16 mouse cellular contexts compared by ENCODE assay signal in the genomic region with DNA sequence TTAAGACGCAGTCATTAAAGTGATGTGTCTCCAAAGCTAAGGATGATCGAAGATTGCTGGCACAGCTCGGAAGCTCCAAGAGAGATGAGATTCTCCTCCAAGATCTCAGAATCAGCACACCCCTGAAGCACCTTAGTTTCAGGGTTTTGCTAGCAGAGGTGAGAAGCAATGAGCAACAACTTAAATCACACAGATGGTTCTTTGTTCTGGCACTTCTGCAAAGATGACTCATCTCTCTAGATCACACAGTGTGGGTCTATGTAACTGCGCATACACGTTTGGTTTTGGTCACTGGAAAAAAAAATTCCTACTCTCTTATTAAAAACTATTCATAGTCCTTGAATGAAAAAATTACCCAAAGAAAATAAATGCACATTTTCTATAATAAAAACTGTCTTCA.
DNase-seq lines count a peak whose midpoint lies in the region.
"Had no signal": no experiment of that assay in that cellular context is flagged by ENCODE, and none has a peak within 500 bp of the region (broad histone marks: within the 10 kb centered on the region; RNA-seq: fewer than 3 reads in every experiment).

No protein-coding gene starts in this region.

- DNase-seq in layer of hippocampus, adult 9-11 months: peak; percentile 4
- DNase-seq in layer of hippocampus, postnatal 36 days: no peak
- DNase-seq in left cerebral cortex, adult 18-20 months (ENCODE audit: low spot score in 2 of 2): peak; percentile 4 to 7
- no peak for DNase-seq in left cerebral cortex, postnatal 4 days
- DNase-seq in right cerebral cortex, adult 18-20 months: peak; percentile 38
- no peak for DNase-seq in right cerebral cortex, postnatal 4 days
- peak; percentile 65 for DNase-seq in telencephalon, adult 2 months (ENCODE audit: low read depth, low spot score)
- no peak for DNase-seq in kidney, postnatal 14 days
- DNase-seq: adrenal gland, adult 2 months; adrenal gland, postnatal 10 days; adrenal gland, postnatal 25 days; cerebellum, adult 11-12 months; cerebellum, adult 2 months; cerebellum, adult 9-10 months; cerebellum, postnatal 10 days; cerebellum, postnatal 25 days had no signal

- intact Hi-C loops in left cerebral cortex, postnatal 4 days (cut with DNase I): no loop called here

Comparison
In these comparisons a context has a peak if more than half of its experiments do, and no peak if none do; other contexts are left out.
1. DNase-seq: peak in layer of hippocampus, adult 9-11 months (single experiment), left cerebral cortex, adult 18-20 months (2 of 2), right cerebral cortex, adult 18-20 months (single experiment) and telencephalon, adult 2 months (single experiment); none in layer of hippocampus, postnatal 36 days (0 of 2), left cerebral cortex, postnatal 4 days (single experiment), right cerebral cortex, postnatal 4 days (single experiment) and kidney, postnatal 14 days (single experiment).